8 mouse cellular contexts compared by ENCODE assay signal in the genomic region with DNA sequence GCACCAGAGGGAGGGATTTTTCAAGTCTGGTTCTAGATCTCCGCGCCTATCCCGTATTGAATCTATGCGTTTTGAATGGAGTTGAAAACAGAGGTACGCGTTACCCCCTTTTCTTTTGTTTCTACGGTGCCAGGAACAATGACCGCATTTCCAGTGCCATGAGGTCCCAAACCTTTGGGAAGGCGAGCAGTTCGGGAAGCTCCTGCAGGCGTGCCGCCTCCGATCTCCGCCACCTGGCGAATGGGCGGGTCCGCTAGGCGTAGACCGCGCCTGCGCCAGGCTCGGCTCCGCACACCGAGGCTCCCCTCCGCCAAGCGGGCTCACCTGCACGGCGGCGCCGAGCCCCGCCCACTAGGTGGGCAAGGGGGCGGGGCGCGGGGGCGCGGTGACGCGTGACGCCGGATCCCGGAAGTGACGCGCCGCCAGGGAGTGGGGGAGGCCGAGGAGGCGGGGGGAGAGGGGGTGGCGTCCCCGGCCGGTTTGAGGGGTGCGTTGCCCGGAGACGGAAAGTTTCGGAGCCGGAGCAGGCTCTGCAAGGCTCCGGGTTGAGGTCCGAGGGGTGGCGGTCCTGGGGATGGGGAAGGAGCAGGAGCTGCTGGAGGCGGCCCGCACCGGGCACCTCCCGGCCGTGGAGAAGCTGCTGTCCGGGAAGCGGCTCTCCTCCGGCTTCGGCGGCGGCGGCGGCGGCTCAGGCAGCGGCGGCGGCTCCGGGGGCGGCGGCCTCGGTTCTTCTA. TPM values are rescaled to one million over a fixed set of nuclear protein-coding genes. Genes with fewer than 3 reads are reported as not detected.
DNase-seq lines count a peak whose midpoint lies in the region; ATAC-seq and TF ChIP-seq lines count a peak whose summit lies in the region.

A gene (plus strand): TSS at position 419 of the 734 bp plus-strand sequence.

- H3K4me2 ChIP-seq in heart, embryonic 15.5 days, result peak within 1 kb of the TSS; percentile 94
- H3K4me2 ChIP-seq in liver, postnatal 0 days (ENCODE audit: low read depth, low read length), result peak within 1 kb of the TSS; percentile 94
- peak within 1 kb of the TSS; percentile 84 for H3K4me2 ChIP-seq in neural tube, embryonic 14.5 days (ENCODE audit: low read depth, low read length)

- no peaks in the 10 kb centered on the region for H3K9me3 ChIP-seq in forebrain, embryonic 10.5 days
- no peaks in the 10 kb centered on the region for H3K9me3 ChIP-seq in heart, embryonic 15.5 days (replicated peaks)
- H3K9me3 ChIP-seq in liver, postnatal 0 days (ENCODE audit: low read length), result no peaks in the 10 kb centered on the region
- H3K9me3 ChIP-seq in neural tube, embryonic 14.5 days (ENCODE audit: control insufficient read depth, low read length), result no peaks in the 10 kb centered on the region

- peak; percentile 84 to 85 for DNase-seq in CD8-positive naive resting alpha-beta T cell, adult 2 months (ENCODE audit: low read depth in 2 of 2, low spot score in 2 of 2)
- DNase-seq in c-Kit-negative CD71-positive TER-119-positive erythroid progenitor cells, embryonic 14.5 days (ENCODE audit: low read depth, low spot score), result peak; percentile 66
- DNase-seq in forebrain, embryonic 10.5 days (ENCODE audit: extremely low spot score, low spot score), result peak; percentile 86
- peak; percentile 86 to 94 for DNase-seq in kidney, postnatal 36 days
- DNase-seq in liver, postnatal 0 days, result peak; percentile 92
- DNase-seq in testis, postnatal 10 days (ENCODE audit: low spot score), result peak; percentile 95

- H3K4me3 ChIP-seq in forebrain, embryonic 10.5 days, result peak within 1 kb of the TSS; percentile 94
- H3K4me3 ChIP-seq in heart, embryonic 15.5 days, result peak within 1 kb of the TSS; percentile 93
- peak within 1 kb of the TSS; percentile 88 for H3K4me3 ChIP-seq in liver, postnatal 0 days (ENCODE audit: low read depth, low read length)
- peak within 1 kb of the TSS; percentile 86 for H3K4me3 ChIP-seq in neural tube, embryonic 14.5 days (ENCODE audit: low read depth, low read length)

- H3K36me3 ChIP-seq in forebrain, embryonic 10.5 days (replicated peaks), result peaks cover 32% of the 10 kb centered on the region
- peaks cover 7% of the 10 kb centered on the region; the same call in 1 of the 2 replicates for H3K36me3 ChIP-seq in heart, embryonic 15.5 days
- H3K36me3 ChIP-seq in liver, postnatal 0 days (replicated peaks; ENCODE audit: insufficient read depth, low read length), result peaks cover 8% of the 10 kb centered on the region
- peaks cover 5% of the 10 kb centered on the region; the same call in 1 of the 2 replicates for H3K36me3 ChIP-seq in neural tube, embryonic 14.5 days (ENCODE audit: control insufficient read depth, insufficient read depth, low read length)

- no peaks in the 10 kb centered on the region for H3K27me3 ChIP-seq in forebrain, embryonic 10.5 days (ENCODE audit: poor library complexity, severe bottlenecking)
- no peaks in the 10 kb centered on the region for H3K27me3 ChIP-seq in heart, embryonic 15.5 days
- no peaks in the 10 kb centered on the region for H3K27me3 ChIP-seq in liver, postnatal 0 days (ENCODE audit: insufficient read depth, low read length)
- H3K27me3 ChIP-seq in neural tube, embryonic 14.5 days (ENCODE audit: control insufficient read depth, insufficient read depth, low read length), result no peaks in the 10 kb centered on the region

- H3K4me1 ChIP-seq in forebrain, embryonic 10.5 days, result peaks cover 46% of the 10 kb centered on the region
- peaks cover 32% of the 10 kb centered on the region for H3K4me1 ChIP-seq in heart, embryonic 15.5 days (replicated peaks)
- peaks cover 19% of the 10 kb centered on the region for H3K4me1 ChIP-seq in liver, postnatal 0 days (ENCODE audit: insufficient read depth)
- peaks cover 14% of the 10 kb centered on the region for H3K4me1 ChIP-seq in neural tube, embryonic 14.5 days (ENCODE audit: control insufficient read depth, insufficient read depth, low read length)

- peak within 1 kb of the TSS; percentile 96 for H3K9ac ChIP-seq in heart, embryonic 15.5 days
- H3K9ac ChIP-seq in liver, postnatal 0 days (replicated peaks), result peak within 1 kb of the TSS; percentile 88
- H3K9ac ChIP-seq in neural tube, embryonic 14.5 days (replicated peaks; ENCODE audit: low read depth, low read length), result peak within 1 kb of the TSS; percentile 80

- TF ChIP-seq CTCF in liver, postnatal 0 days (IDR thresholded peaks at IDR 0.05; ENCODE audit: low read depth), result peak; percentile 0; the same call in 1 of the 2 replicates

- TF ChIP-seq EP300 in liver, postnatal 0 days (IDR thresholded peaks at IDR 0.05; ENCODE audit: low read depth), result no peak

- peak within 1 kb of the TSS; percentile 91 for H3K27ac ChIP-seq in forebrain, embryonic 10.5 days
- peak within 1 kb of the TSS; percentile 91 for H3K27ac ChIP-seq in heart, embryonic 15.5 days
- H3K27ac ChIP-seq in liver, postnatal 0 days (ENCODE audit: low read depth), result peak within 1 kb of the TSS; percentile 85
- peak within 1 kb of the TSS; percentile 92 for H3K27ac ChIP-seq in neural tube, embryonic 14.5 days (ENCODE audit: low read depth, low read length)

- peak; percentile 85 for ATAC-seq in heart, embryonic 15.5 days (replicated peaks; ENCODE audit: insufficient number of reproducible peaks, insufficient read depth, low FRiP score, low read depth)
- peak; percentile 86 for ATAC-seq in liver, postnatal 0 days
- peak; percentile 88 for ATAC-seq in neural tube, embryonic 14.5 days (ENCODE audit: low read depth)

- under 1% methylated on average over 78 of the region's 78 CpGs for WGBS in forebrain, embryonic 10.5 days
- WGBS in heart, embryonic 15.5 days, result 1% methylated on average over 67 of the region's 78 CpGs
- WGBS in liver, postnatal 0 days (ENCODE audit: insufficient replicate concordance), result under 1% methylated on average over 50 of the region's 78 CpGs
- WGBS in neural tube, embryonic 14.5 days, result 0% methylated on average over 59 of the region's 78 CpGs

RNA-seq across cellular contexts. Expression of the gene that starts here (rescaled TPM):
- 21.0 and 21.4 TPM in 2 replicates for polyA plus RNA-seq in forebrain, embryonic 10.5 days (2016; fragmentation: Nextera tagmentation; extraction: Ambion mirVana)
- 8.5 and 12.6 TPM in 2 replicates for polyA plus RNA-seq in heart, embryonic 15.5 days (2015; fragmentation: Nextera tagmentation; extraction: Ambion mirVana)
- polyA plus RNA-seq in liver, postnatal 0 days (2015; fragmentation: Nextera tagmentation; extraction: Ambion mirVana), result 2.3 and 3.0 TPM in 2 replicates
- polyA plus RNA-seq in neural tube, embryonic 14.5 days (2014; fragmentation: Nextera tagmentation; extraction: Ambion mirVana), result 55.8 and 59.4 TPM in 2 replicates

Comparison
In these comparisons a context has a peak if more than half of its experiments do, and no peak if none do; other contexts are left out.
1. Peak in every context shown above with its lines: DNase-seq, ATAC-seq, H3K4me3 ChIP-seq and H3K27ac ChIP-seq.